Mouse (Mus musculus): Measurements from ENCODE around the gene Alox5ap. TPM values are rescaled to one million over a fixed set of nuclear protein-coding genes. Genes with fewer than 3 reads are reported as not detected.

The Alox5ap gene
- polyA plus RNA-seq, 1 experiment from 2014 or later = 9.3 TPM

GRCm38 (mm10) chr5:149332787-149333186 lies 68.2 kb downstream of the Alox5ap start:
- 85% methylated on average over 4 of the region's 4 CpGs for WGBS
- no peaks in the 10 kb centered on the region for H3K27me3 ChIP-seq (ENCODE audit: insufficient read depth, low read length)
- TF ChIP-seq CTCF (IDR thresholded peaks at IDR 0.05; ENCODE audit: low read depth) = no peak
- H3K36me3 ChIP-seq (ENCODE audit: insufficient read depth) = no peaks in the 10 kb centered on the region
- no peak overlapping the region for H3K4me3 ChIP-seq (ENCODE audit: low read depth, low read length)
- no peaks in the 10 kb centered on the region for H3K9me3 ChIP-seq (ENCODE audit: low read depth, low read length)
- peaks cover 11% of the 10 kb centered on the region; the same call in 1 of the 2 replicates for H3K4me1 ChIP-seq (ENCODE audit: insufficient read depth)
- no peak overlapping the region for H3K4me2 ChIP-seq
- H3K27ac ChIP-seq (ENCODE audit: low read depth) = no peak overlapping the region
- DNase-seq (no peak), ATAC-seq (ENCODE audit: insufficient read depth) (no peak)
- H3K9ac ChIP-seq = no peak overlapping the region

GRCm38 (mm10) chr5:149333941-149334698 lies 69.6 kb downstream of the Alox5ap start:
- no peak overlapping the region for H3K27ac ChIP-seq (ENCODE audit: low read depth)
- TF ChIP-seq CTCF (IDR thresholded peaks at IDR 0.05; ENCODE audit: low read depth) = no peak
- H3K4me2 ChIP-seq = no peak overlapping the region
- no peak overlapping the region for H3K9ac ChIP-seq
- H3K4me1 ChIP-seq (ENCODE audit: insufficient read depth) = peaks cover 11% of the 10 kb centered on the region; the same call in 1 of the 2 replicates
- no peaks in the 10 kb centered on the region for H3K36me3 ChIP-seq (ENCODE audit: insufficient read depth)
- no peak overlapping the region for H3K4me3 ChIP-seq (ENCODE audit: low read depth, low read length)
- no peaks in the 10 kb centered on the region for H3K27me3 ChIP-seq (ENCODE audit: insufficient read depth, low read length)
- H3K9me3 ChIP-seq (ENCODE audit: low read depth, low read length) = no peaks in the 10 kb centered on the region
- ATAC-seq (ENCODE audit: insufficient read depth) (no peak), DNase-seq (no peak)
- 75% methylated on average over 8 of the region's 8 CpGs for WGBS

GRCm38 (mm10) chr5:149335009-149335408 lies 70.4 kb downstream of the Alox5ap start:
- H3K4me1 ChIP-seq (ENCODE audit: insufficient read depth) = peaks cover 11% of the 10 kb centered on the region; the same call in 1 of the 2 replicates
- no peaks in the 10 kb centered on the region for H3K9me3 ChIP-seq (ENCODE audit: low read depth, low read length)
- no peak overlapping the region for H3K4me3 ChIP-seq (ENCODE audit: low read depth, low read length)
- no peak for TF ChIP-seq CTCF (IDR thresholded peaks at IDR 0.05; ENCODE audit: low read depth)
- 90% methylated on average over 12 of the region's 12 CpGs for WGBS
- ATAC-seq (ENCODE audit: insufficient read depth) (no peak), DNase-seq (no peak)
- no peak overlapping the region for H3K4me2 ChIP-seq
- H3K9ac ChIP-seq = no peak overlapping the region
- no peaks in the 10 kb centered on the region for H3K27me3 ChIP-seq (ENCODE audit: insufficient read depth, low read length)
- H3K27ac ChIP-seq (ENCODE audit: low read depth) = no peak overlapping the region
- H3K36me3 ChIP-seq (ENCODE audit: insufficient read depth) = no peaks in the 10 kb centered on the region

GRCm38 (mm10) chr5:149335563-149336238 lies 71.1 kb downstream of the Alox5ap start:
- no peak overlapping the region for H3K27ac ChIP-seq (ENCODE audit: low read depth)
- no peak overlapping the region for H3K9ac ChIP-seq
- TF ChIP-seq CTCF (IDR thresholded peaks at IDR 0.05; ENCODE audit: low read depth) = peak; percentile 96
- no peaks in the 10 kb centered on the region for H3K36me3 ChIP-seq (ENCODE audit: insufficient read depth)
- ATAC-seq (ENCODE audit: insufficient read depth) (peak; percentile 79), DNase-seq (peak; percentile 92)
- peaks cover 11% of the 10 kb centered on the region; the same call in 1 of the 2 replicates for H3K4me1 ChIP-seq (ENCODE audit: insufficient read depth)
- no peaks in the 10 kb centered on the region for H3K9me3 ChIP-seq (ENCODE audit: low read depth, low read length)
- WGBS = 43% methylated on average over 21 of the region's 21 CpGs
- H3K4me2 ChIP-seq = no peak overlapping the region
- no peak overlapping the region for H3K4me3 ChIP-seq (ENCODE audit: low read depth, low read length)
- no peaks in the 10 kb centered on the region for H3K27me3 ChIP-seq (ENCODE audit: insufficient read depth, low read length)

- H3K36me3 ChIP-seq (ENCODE audit: insufficient read depth) = no peaks in the 10 kb centered on the region
- ATAC-seq (ENCODE audit: insufficient read depth) (no peak), DNase-seq (no peak)
- 88% methylated on average over 10 of the region's 10 CpGs for WGBS
- H3K27ac ChIP-seq (ENCODE audit: low read depth) = no peak overlapping the region
- H3K4me1 ChIP-seq (ENCODE audit: insufficient read depth) = no peaks in the 10 kb centered on the region; the same call in 1 of the 2 replicates
- no peak for TF ChIP-seq CTCF (IDR thresholded peaks at IDR 0.05; ENCODE audit: low read depth)
- H3K9ac ChIP-seq = no peak overlapping the region
- no peaks in the 10 kb centered on the region for H3K27me3 ChIP-seq (ENCODE audit: insufficient read depth, low read length)
- no peak overlapping the region for H3K4me2 ChIP-seq
- no peaks in the 10 kb centered on the region for H3K9me3 ChIP-seq (ENCODE audit: low read depth, low read length)
- no peak overlapping the region for H3K4me3 ChIP-seq (ENCODE audit: low read depth, low read length)
These were observed 72.6 kb downstream of the Alox5ap start for GRCm38 (mm10) chr5:149337148-149337547.

Small RNA genes within 50 kb of the gene (microRNA-seq; reads per million reads assigned to microRNA genes)
- not detected for gene Gm24105 (ENCODE audit: borderline number of aligned reads)

Other genes starting within 250 kb of the Alox5ap start
- gene Uspl1, start 80.4 kb upstream of the Alox5ap start, polyA plus RNA-seq (2014; fragmentation: Nextera tagmentation; extraction: Ambion mirVana) = 48.7 and 49.7 TPM in 2 replicates
- 2,008 and 2,115 TPM in 2 replicates for gene Hmgb1, start 80.3 kb upstream of the Alox5ap start, polyA plus RNA-seq (2014; fragmentation: Nextera tagmentation; extraction: Ambion mirVana)
- gene Medag, start 147.0 kb downstream of the Alox5ap start, polyA plus RNA-seq (2014; fragmentation: Nextera tagmentation; extraction: Ambion mirVana) = 1.2 and 1.6 TPM in 2 replicates
- 0.64 and 1.0 TPM in 2 replicates for gene Tex26, start 174.9 kb downstream of the Alox5ap start, polyA plus RNA-seq (2014; fragmentation: Nextera tagmentation; extraction: Ambion mirVana)

Measured in lung, embryonic 14.5 days (tissue).